Mouse (Mus musculus) heart, embryonic 13.5 days (tissue): ENCODE results near the gene Junb. TPM values are rescaled to one million over a fixed set of nuclear protein-coding genes. Genes with fewer than 3 reads are reported as not detected.

Experiments used
- ATAC-seq: fragments of 200-750 bp; cut with Nextera tagmentation; 2 replicates; pipeline ENCODE4 v1.8.0; 2017; ENCODE audit warnings: moderate TSS enrichment; ENCODE audit not compliant: insufficient number of reproducible peaks, low FRiP score, low TSS enrichment; ENCODE audit errors: extremely low read depth
- H3K27ac ChIP-seq: fragments of 300-500 bp; sonication (generic); replicated peaks from 2 replicates; pipeline ENCODE4 v1.5.1; 2015; ENCODE audit warnings: moderate library complexity, mild to moderate bottlenecking, inconsistent platforms
- H3K27me3 ChIP-seq: fragments of 300-500 bp; sonication (generic); replicated peaks from 2 replicates; pipeline ENCODE4 v1.6.1; 2015; ENCODE audit warnings: mild to moderate bottlenecking, inconsistent platforms
- H3K36me3 ChIP-seq: fragments of 300-500 bp; sonication (generic); 2 replicates; pipeline ENCODE4 v1.6.1; 2015; ENCODE audit warnings: mild to moderate bottlenecking, inconsistent platforms
- H3K4me1 ChIP-seq: fragments of 300-500 bp; sonication (generic); 2 replicates; pipeline ENCODE4 v1.6.1; 2015; ENCODE audit warnings: inconsistent platforms
- H3K4me2 ChIP-seq: fragments of 300-500 bp; sonication (generic); 2 replicates; pipeline ENCODE4 v1.6.1; 2015; ENCODE audit warnings: inconsistent platforms, mild to moderate bottlenecking, moderate library complexity
- H3K4me3 ChIP-seq: fragments of 300-500 bp; sonication (generic); 2 replicates; pipeline ENCODE4 v1.5.1; 2015; ENCODE audit warnings: moderate library complexity, mild to moderate bottlenecking, inconsistent platforms
- H3K9ac ChIP-seq: fragments of 300-500 bp; sonication (generic); 2 replicates; pipeline ENCODE4 v1.6.1; 2015; ENCODE audit warnings: inconsistent platforms, mild to moderate bottlenecking, moderate library complexity
- H3K9me3 ChIP-seq: fragments of 300-500 bp; sonication (generic); 2 replicates; pipeline ENCODE4 v1.6.1; 2016; ENCODE audit warnings: inconsistent platforms
- WGBS: fragments of 180-500 bp; shearing (Covaris S2); methylation state at CpG from one replicate; pipeline ENCODE4 v1.1.7; 2015; ENCODE audit warnings: mixed read lengths; 5-methylcytosine and 5-hydroxymethylcytosine counted together
- polyA plus RNA-seq: library from polyadenylated mRNA; unstranded; fragments of >200 nt; fragmentation: Nextera tagmentation; extraction: Ambion mirVana; gene quantifications from 2 replicates; pipeline ENCODE4 v1.2.1, GENCODE M21; 2015

Junb gene
- polyA plus RNA-seq, 1 experiment from 2014 or later = 12.9 TPM

GRCm38 (mm10) chr8:85013230-85013840, 34.8 kb upstream of the Junb start:
- Histone ChIP-seq H3K4me1 (no peaks in the 10 kb centered on the region), H3K27ac (no peak overlapping the region), H3K36me3 (peaks cover 12% of the 10 kb centered on the region), H3K9ac (peak overlapping the region; percentile 60), H3K27me3 (peaks cover 75% of the 10 kb centered on the region), H3K4me2 (peak overlapping the region; percentile 70), H3K9me3 (no peaks in the 10 kb centered on the region), H3K4me3 (peak overlapping the region; percentile 42)
- ATAC-seq = no peak; the same call in 1 of the 2 replicates
- 3% methylated on average over 25 of the region's 26 CpGs for WGBS

- peaks cover 94% of the 10 kb centered on the region for H3K27me3 ChIP-seq
- ATAC-seq = no peak
- 13% methylated on average over 28 of the region's 28 CpGs for WGBS
Measured at GRCm38 (mm10) chr8:85011242-85011641, 32.7 kb upstream of the Junb start.

DNA sequence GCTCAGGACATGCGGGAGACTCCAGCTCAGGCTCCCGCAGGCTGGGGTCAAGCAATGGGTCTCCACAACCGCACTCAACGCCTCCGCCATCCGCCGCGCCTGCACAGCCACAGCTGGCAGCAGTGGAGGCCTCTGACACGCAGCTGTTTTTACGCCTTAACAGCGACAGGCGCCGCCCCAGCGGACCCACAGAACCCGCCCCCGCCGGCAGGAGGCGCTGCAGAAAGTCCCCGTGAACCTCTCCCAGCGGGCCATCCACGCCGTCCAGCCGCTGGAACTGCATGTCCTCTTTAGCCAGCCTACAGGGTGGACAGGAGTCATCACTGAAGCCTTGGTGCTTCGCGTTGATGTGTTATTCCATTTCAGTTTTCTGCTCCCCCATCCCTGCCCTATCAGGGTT, 29.2 kb upstream of the Junb start:
- H3K27ac ChIP-seq = no peak overlapping the region
- WGBS = 10% methylated on average over 25 of the region's 25 CpGs
- no peaks in the 10 kb centered on the region for H3K9me3 ChIP-seq
- no peak for ATAC-seq
- no peaks in the 10 kb centered on the region for H3K36me3 ChIP-seq
- peak overlapping the region; percentile 22; the same call in 1 of the 2 replicates for H3K4me2 ChIP-seq
- H3K27me3 ChIP-seq = peaks cover 73% of the 10 kb centered on the region
- H3K4me1 ChIP-seq = no peaks in the 10 kb centered on the region
- no peak overlapping the region for H3K4me3 ChIP-seq
- H3K9ac ChIP-seq = no peak overlapping the region

More at GRCm38 (mm10) chr8:85011242-85011641, 32.7 kb upstream of the Junb start:
- H3K9ac ChIP-seq = no peak overlapping the region
- no peaks in the 10 kb centered on the region for H3K4me1 ChIP-seq
- no peak overlapping the region for H3K4me3 ChIP-seq
- H3K36me3 ChIP-seq = no peaks in the 10 kb centered on the region
- H3K27ac ChIP-seq = no peak overlapping the region
- no peak overlapping the region for H3K4me2 ChIP-seq
- H3K9me3 ChIP-seq = no peaks in the 10 kb centered on the region

DNA sequence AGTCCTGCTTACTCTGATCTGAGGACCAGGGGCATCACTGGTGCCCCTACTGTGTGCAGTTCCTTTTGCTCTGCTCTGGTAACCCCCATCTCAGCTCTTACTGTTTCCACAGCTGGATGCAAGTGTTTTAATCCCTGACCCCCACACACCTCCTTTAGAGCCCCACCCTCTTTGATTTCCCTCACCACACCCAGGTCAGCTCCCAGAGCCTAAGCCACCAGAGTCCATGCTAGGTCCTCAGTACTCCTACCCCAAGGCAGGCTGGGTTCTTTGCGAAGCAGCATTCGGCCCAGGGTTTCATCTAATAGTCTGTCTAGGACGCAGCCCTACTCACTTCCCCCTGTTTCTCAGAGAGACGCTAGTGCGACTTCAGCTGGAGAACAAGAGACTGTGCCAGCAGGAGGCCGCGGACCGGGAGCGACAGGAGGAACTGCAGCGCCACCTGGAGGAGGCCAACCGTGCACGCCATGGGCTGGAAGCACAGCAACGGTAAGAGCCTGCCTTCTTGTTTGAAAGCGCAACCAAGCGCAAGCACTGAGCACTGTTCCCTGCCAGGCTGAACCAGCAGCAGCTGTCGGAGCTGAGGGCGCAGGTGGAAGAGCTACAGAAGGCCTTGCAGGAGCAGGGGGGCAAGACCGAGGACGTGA, 19.3 kb upstream of the Junb start:
- ATAC-seq = peak; percentile 53
- Histone ChIP-seq H3K9me3 (no peaks in the 10 kb centered on the region), H3K4me2 (peak overlapping the region; percentile 51), H3K27ac (no peak overlapping the region), H3K36me3 (no peaks in the 10 kb centered on the region), H3K4me1 (peaks cover 8% of the 10 kb centered on the region), H3K27me3 (peaks cover 46% of the 10 kb centered on the region), H3K9ac (peak overlapping the region; percentile 69), H3K4me3 (peak overlapping the region; percentile 18)
- 4% methylated on average over 19 of the region's 19 CpGs for WGBS

- H3K27me3 ChIP-seq = peaks cover 50% of the 10 kb centered on the region
- no peaks in the 10 kb centered on the region for H3K36me3 ChIP-seq
- H3K4me3 ChIP-seq = no peak overlapping the region
- H3K4me1 ChIP-seq = peaks cover 8% of the 10 kb centered on the region
- no peak overlapping the region for H3K27ac ChIP-seq
- no peak overlapping the region for H3K4me2 ChIP-seq
- ATAC-seq = no peak
- H3K9ac ChIP-seq = no peak overlapping the region
- WGBS = 82% methylated on average over 5 of the region's 5 CpGs
- no peaks in the 10 kb centered on the region for H3K9me3 ChIP-seq
Measured at GRCm38 (mm10) chr8:84996978-84997377, 18.5 kb upstream of the Junb start.

GRCm38 (mm10) chr8:84995680-84996079, 17.2 kb upstream of the Junb start:
- no peaks in the 10 kb centered on the region for H3K9me3 ChIP-seq
- no peaks in the 10 kb centered on the region for H3K36me3 ChIP-seq
- 0 out of 2 replicates have a peak overlapping the region, but pooled peaks have one; percentile 6 for H3K9ac ChIP-seq
- H3K27ac ChIP-seq = no peak overlapping the region
- peaks cover 14% of the 10 kb centered on the region for H3K4me1 ChIP-seq
- H3K27me3 ChIP-seq = peaks cover 50% of the 10 kb centered on the region
- no peak for ATAC-seq
- WGBS = 18% methylated on average over 25 of the region's 25 CpGs
- H3K4me2 ChIP-seq = no peak overlapping the region
- no peak overlapping the region for H3K4me3 ChIP-seq

- no peak for ATAC-seq
- Histone ChIP-seq H3K4me2 (no peak overlapping the region), H3K9me3 (no peaks in the 10 kb centered on the region), H3K27me3 (peaks cover 50% of the 10 kb centered on the region), H3K4me1 (peaks cover 18% of the 10 kb centered on the region), H3K27ac (no peak overlapping the region), H3K36me3 (no peaks in the 10 kb centered on the region), H3K9ac (no peak overlapping the region), H3K4me3 (no peak overlapping the region)
- 89% methylated on average over 9 of the region's 9 CpGs for WGBS
Measured at GRCm38 (mm10) chr8:84994375-84994774, 15.9 kb upstream of the Junb start.

- 1% methylated on average over 15 of the region's 15 CpGs for WGBS
- H3K4me1 ChIP-seq = peaks cover 24% of the 10 kb centered on the region
Measured at GRCm38 (mm10) chr8:84990836-84991235, 12.3 kb upstream of the Junb start.

DNA sequence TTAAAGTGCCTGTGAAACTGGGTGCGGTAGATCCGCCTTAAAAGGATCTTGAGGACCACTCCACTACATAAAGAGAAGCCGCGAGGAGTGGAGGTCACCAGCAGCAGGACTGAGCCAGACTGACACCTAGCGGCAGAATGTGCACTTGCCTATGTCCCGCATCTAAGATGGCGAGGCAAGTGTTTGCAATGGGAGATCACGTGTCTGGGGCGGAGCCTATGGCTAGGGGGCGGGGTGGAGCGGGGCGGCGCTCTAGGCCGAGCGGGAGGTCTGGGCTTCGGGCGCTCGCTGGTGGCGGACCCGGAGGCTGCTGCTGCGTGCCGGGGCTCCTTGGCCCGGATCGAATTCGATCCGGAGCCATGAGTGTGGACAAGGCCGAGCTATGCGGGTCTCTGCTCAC, 11.8 kb upstream of the Junb start, which contains the start of gene Hook2:
TSS of gene Hook2 (plus strand) at position 255 of the 400 bp plus-strand sequence.
- peak; percentile 87 for ATAC-seq
- peak within 1 kb of the TSS; percentile 79 for H3K4me2 ChIP-seq
- H3K27ac ChIP-seq = peak within 1 kb of the TSS; percentile 64
- peaks cover 29% of the 10 kb centered on the region for H3K4me1 ChIP-seq
- H3K36me3 ChIP-seq = no peaks in the 10 kb centered on the region
- 0% methylated on average over 28 of the region's 28 CpGs for WGBS
- H3K9me3 ChIP-seq = no peaks in the 10 kb centered on the region
- H3K27me3 ChIP-seq = peaks cover 45% of the 10 kb centered on the region
- H3K9ac ChIP-seq = peak within 1 kb of the TSS; percentile 84
- peak within 1 kb of the TSS; percentile 58 for H3K4me3 ChIP-seq

More at GRCm38 (mm10) chr8:84990836-84991235, 12.3 kb upstream of the Junb start:
- Histone ChIP-seq H3K4me2 (peak overlapping the region; percentile 79), H3K27ac (peak overlapping the region; percentile 58), H3K4me3 (peak overlapping the region; percentile 58), H3K9ac (peak overlapping the region; percentile 82), H3K27me3 (peaks cover 49% of the 10 kb centered on the region), H3K36me3 (no peaks in the 10 kb centered on the region), H3K9me3 (no peaks in the 10 kb centered on the region)
- ATAC-seq = peak; percentile 77

DNA sequence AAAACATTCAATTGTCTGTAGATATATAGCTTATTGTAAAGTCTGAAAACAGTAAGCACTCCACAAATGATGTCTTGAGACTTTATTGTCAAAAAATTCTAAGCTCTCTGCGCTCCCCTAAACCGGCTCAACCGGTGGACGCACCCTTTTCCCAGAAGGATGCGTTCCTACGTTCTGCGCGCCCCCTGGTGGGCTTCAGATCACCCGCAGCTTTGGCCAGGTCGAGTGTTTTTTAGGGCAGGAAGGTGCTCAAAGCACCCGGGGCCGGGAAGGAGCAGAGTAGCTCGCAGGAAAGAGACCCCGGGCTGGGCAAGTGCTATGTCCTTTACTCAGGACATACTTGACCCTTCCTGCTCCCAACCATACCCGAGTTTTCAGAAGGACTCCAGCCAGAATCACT, 11.3 kb upstream of the Junb start:
- Histone ChIP-seq H3K27me3 (peaks cover 39% of the 10 kb centered on the region), H3K9ac (peak overlapping the region; percentile 84), H3K4me1 (peaks cover 34% of the 10 kb centered on the region), H3K9me3 (no peaks in the 10 kb centered on the region), H3K4me3 (peak overlapping the region; percentile 58), H3K36me3 (no peaks in the 10 kb centered on the region), H3K4me2 (peak overlapping the region; percentile 79), H3K27ac (peak overlapping the region; percentile 64)
- peak; percentile 24; the same call in 1 of the 2 replicates for ATAC-seq
- WGBS = under 1% methylated on average over 15 of the region's 15 CpGs

DNA sequence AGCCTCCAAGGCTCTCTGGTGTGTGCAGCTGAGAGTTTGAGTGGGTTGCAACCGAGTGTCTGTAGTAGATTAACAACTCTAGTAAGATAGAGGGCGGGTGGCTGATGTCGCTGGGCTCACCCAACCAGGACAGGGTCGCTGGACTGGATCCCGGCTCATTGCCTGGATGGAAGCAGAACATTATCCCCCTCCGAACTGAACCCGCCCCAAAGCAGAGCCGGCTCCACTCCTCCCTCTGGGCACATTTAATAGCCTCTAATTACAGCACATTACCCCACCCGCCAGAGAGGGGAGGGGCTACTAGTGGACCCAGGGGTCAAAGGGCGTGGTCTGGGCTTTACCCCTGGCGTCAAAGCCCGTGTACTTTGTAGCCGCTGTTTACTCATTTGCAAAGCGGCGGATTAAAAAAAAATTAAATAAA, 10.8 kb upstream of the Junb start:
- H3K27ac ChIP-seq = no peak overlapping the region
- peaks cover 34% of the 10 kb centered on the region for H3K27me3 ChIP-seq
- peak overlapping the region; percentile 79 for H3K4me2 ChIP-seq
- H3K9ac ChIP-seq = peak overlapping the region; percentile 84
- no peaks in the 10 kb centered on the region for H3K9me3 ChIP-seq
- H3K4me1 ChIP-seq = peaks cover 39% of the 10 kb centered on the region
- no peak for ATAC-seq
- no peaks in the 10 kb centered on the region for H3K36me3 ChIP-seq
- WGBS = 16% methylated on average over 15 of the region's 15 CpGs
- peak overlapping the region; percentile 58 for H3K4me3 ChIP-seq
